20 mouse cellular contexts compared by ENCODE assay signal in genomic region chr9:60392916-60393315, GRCm38 (mm10).
"Had no signal": no experiment of that assay in that cellular context is flagged by ENCODE, and none has a peak within 500 bp of the region (broad histone marks: within the 10 kb centered on the region; RNA-seq: fewer than 3 reads in every experiment).

No protein-coding gene starts in this region.

- H3K4me1 ChIP-seq: heart, embryonic 12.5 days; hindbrain, embryonic 12.5 days had no signal

- H3K4me3 ChIP-seq: gastrocnemius, adult 2 months; heart, embryonic 10.5 days; heart, embryonic 12.5 days; hindbrain, embryonic 10.5 days; hindbrain, embryonic 12.5 days; intestine, embryonic 15.5 days; left cerebral cortex, adult 2 months; limb, embryonic 10.5 days; limb, embryonic 12.5 days had no signal

- DNase-seq: gastrocnemius, adult 2 months; gastrocnemius, postnatal 10 days; gastrocnemius, postnatal 25 days; heart, postnatal 10 days; heart, postnatal 4 days; kidney, adult 18-20 months; kidney, adult 8-10 months; kidney, postnatal 10 days; kidney, postnatal 25 days; kidney, postnatal 4 days; layer of hippocampus, adult 9-11 months; liver had no signal
